Mouse (Mus musculus): ENCODE measurements around the gene Milr1. TPM values are rescaled to one million over a fixed set of nuclear protein-coding genes. Genes with fewer than 3 reads are reported as not detected.
"Not testable (repeated sequence)": the region's sequence is repeated elsewhere in the genome, so short reads cannot be mapped to it uniquely, and the experiment has no call there.

Gene Milr1
- polyA plus RNA-seq, 1 experiment from 2014 or later, result 5.1 TPM

DNA sequence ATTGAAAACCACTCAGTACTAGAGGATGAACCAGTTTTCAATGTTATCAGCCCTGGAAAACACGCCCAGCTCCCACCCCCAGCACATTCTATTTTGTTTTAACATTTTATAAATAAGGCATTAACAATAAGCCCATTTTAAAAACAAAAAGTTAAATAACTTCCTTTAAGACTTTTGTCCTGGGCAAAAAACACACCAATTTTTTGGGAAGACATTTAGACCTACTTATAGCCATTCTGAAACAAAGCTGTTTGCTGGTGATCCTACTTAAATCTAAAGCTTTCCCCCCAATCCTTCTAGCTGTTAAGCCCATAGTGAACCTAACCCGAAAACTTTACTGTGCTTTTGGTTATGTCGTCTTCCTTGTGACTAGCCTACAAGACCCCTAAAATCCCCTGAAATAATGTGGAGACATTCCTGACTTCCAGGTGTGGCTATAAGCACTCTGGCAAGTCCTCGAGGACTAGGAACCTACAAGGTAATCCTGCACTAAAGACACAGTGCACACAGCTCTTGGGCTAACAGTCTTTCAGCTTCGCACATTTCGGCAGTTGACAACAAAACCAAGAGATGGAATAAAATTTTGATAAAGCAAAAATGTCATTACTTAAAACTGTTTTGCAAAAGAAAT, 29.7 kb downstream of the Milr1 start:
- H3K27me3 ChIP-seq (ENCODE audit: insufficient read depth, low read length), result no peaks in the 10 kb centered on the region
- H3K4me1 ChIP-seq (ENCODE audit: insufficient read depth), result peaks cover 22% of the 10 kb centered on the region
- peak overlapping the region; percentile 93; the same call in 1 of the 2 replicates for H3K27ac ChIP-seq (ENCODE audit: low read depth)
- WGBS (ENCODE audit: insufficient replicate concordance), result 81% methylated on average over 6 of the region's 6 CpGs
- H3K4me2 ChIP-seq (ENCODE audit: low read depth, low read length), result peak overlapping the region; percentile 88; the same call in 1 of the 2 replicates
- no peak overlapping the region for H3K9ac ChIP-seq (replicated peaks)
- TF ChIP-seq CTCF (IDR thresholded peaks at IDR 0.05; ENCODE audit: low read depth) (no peak), EP300 (IDR thresholded peaks at IDR 0.05; ENCODE audit: low read depth) (no peak)
- H3K36me3 ChIP-seq (replicated peaks; ENCODE audit: insufficient read depth, low read length), result peaks cover 63% of the 10 kb centered on the region
- ATAC-seq (no peak), DNase-seq (no peak)
- H3K4me3 ChIP-seq (ENCODE audit: low read depth, low read length), result no peak overlapping the region
- no peaks in the 10 kb centered on the region for H3K9me3 ChIP-seq (ENCODE audit: low read length)

DNA sequence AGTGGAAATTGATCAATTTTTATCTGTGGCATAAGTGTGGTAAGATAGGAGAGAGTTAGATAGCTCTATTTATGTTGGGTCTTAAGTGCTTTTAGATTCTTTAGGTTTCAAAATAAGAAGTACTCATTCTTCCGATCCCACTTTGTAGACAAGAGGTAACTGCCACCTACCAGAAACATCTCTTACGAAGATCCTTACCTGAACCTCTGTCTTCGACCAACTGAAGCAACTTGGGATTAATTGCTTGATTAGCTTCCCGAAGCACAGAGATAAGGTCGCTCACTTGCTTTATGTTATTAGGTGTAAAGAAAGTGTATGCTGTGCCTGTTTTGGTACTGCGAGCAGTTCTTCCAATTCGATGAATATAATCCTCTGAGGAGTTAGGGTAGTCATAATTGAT, 31.2 kb downstream of the Milr1 start:
- H3K36me3 ChIP-seq (replicated peaks; ENCODE audit: insufficient read depth, low read length), result peaks cover 68% of the 10 kb centered on the region
- not testable (repeated sequence) for H3K4me2 ChIP-seq (ENCODE audit: low read depth, low read length); H3K27me3 ChIP-seq (ENCODE audit: insufficient read depth, low read length); ATAC-seq; H3K9me3 ChIP-seq (ENCODE audit: low read length); H3K4me3 ChIP-seq (ENCODE audit: low read depth, low read length); DNase-seq; H3K9ac ChIP-seq (replicated peaks); H3K27ac ChIP-seq (ENCODE audit: low read depth)
- peaks cover 27% of the 10 kb centered on the region for H3K4me1 ChIP-seq (ENCODE audit: insufficient read depth)
- WGBS (ENCODE audit: insufficient replicate concordance), result 88% methylated on average over 7 of the region's 7 CpGs

DNA sequence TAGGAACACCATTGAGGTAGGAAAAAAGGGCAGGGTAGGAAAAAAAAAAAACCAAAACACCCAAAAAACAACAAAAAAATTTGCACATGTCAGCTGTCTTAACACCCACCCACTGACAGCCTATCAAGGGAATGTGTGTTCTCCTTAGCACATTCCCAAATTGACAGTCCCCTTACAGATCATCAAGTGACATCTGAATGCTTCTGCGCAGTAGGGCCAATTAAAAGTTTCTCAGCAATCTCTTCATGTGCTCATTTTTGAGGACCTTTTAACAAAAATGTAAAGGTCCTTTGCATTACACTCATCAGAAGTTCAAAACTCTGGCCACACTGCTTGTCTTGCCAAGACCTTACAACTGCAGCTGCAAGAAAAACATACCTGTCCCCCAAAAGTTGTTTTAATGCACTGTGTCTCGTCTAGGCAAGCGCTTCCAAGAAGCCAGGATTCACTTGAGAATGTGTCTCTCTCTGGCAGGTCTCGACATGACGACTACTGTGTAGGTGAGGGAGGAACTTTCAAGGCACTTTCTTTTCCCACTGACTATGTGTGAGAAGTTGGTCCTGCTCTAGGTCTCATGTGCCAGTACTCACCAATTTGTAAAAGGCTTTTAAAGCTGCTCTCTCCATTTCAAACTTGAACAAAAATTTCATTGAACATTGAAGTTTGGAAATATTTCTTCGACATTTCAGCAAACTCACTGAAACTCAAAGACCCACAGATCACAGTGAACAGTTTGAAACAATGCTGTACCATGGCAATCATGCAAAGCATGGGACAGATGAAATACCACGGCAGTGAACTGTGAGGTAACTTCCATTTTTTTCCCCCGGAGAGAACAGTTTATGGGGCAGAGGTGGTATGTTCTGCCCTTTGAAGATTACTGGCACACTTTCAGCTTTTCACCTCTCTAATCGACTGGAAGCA, 32.1 kb downstream of the Milr1 start:
- peaks cover 22% of the 10 kb centered on the region for H3K4me1 ChIP-seq (ENCODE audit: insufficient read depth)
- ATAC-seq, result no peak

DNA sequence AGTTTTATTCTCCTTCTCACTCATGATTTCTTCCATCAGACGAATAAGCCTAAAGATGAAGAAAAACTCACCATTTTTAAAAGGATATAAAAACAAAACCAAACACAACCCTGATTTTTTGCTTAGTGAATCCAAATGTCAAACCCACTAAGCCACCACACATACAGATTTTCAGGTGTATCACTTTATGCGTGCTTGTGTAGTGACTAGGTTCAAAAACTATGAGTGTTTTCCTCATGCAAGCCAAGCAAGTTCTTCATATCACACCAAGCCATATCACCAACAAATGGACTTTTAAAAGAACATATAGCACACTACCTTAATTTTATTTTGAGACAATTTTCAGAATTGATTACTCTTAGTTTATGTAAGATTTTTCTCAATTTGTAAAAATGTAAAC, 33.5 kb downstream of the Milr1 start:
- peaks cover 22% of the 10 kb centered on the region for H3K4me1 ChIP-seq (ENCODE audit: insufficient read depth)
- no peak overlapping the region for H3K27ac ChIP-seq (ENCODE audit: low read depth)
- no peak overlapping the region for H3K4me2 ChIP-seq (ENCODE audit: low read depth, low read length)
- 83% methylated on average over 2 of the region's 2 CpGs for WGBS (ENCODE audit: insufficient replicate concordance)
- TF ChIP-seq EP300 (IDR thresholded peaks at IDR 0.05; ENCODE audit: low read depth) (no peak), CTCF (IDR thresholded peaks at IDR 0.05; ENCODE audit: low read depth) (no peak)
- H3K27me3 ChIP-seq (ENCODE audit: insufficient read depth, low read length), result no peaks in the 10 kb centered on the region
- peaks cover 68% of the 10 kb centered on the region for H3K36me3 ChIP-seq (replicated peaks; ENCODE audit: insufficient read depth, low read length)
- DNase-seq (no peak), ATAC-seq (no peak)
- no peak overlapping the region for H3K4me3 ChIP-seq (ENCODE audit: low read depth, low read length)
- H3K9me3 ChIP-seq (ENCODE audit: low read length), result no peaks in the 10 kb centered on the region
- no peak overlapping the region for H3K9ac ChIP-seq (replicated peaks)

More for the DNA sequence above, 32.1 kb downstream of the Milr1 start:
- peaks cover 68% of the 10 kb centered on the region for H3K36me3 ChIP-seq (replicated peaks; ENCODE audit: insufficient read depth, low read length)
- H3K9ac ChIP-seq (replicated peaks), result no peak overlapping the region
- no peaks in the 10 kb centered on the region for H3K27me3 ChIP-seq (ENCODE audit: insufficient read depth, low read length)
- no peak overlapping the region for H3K4me3 ChIP-seq (ENCODE audit: low read depth, low read length)
- TF ChIP-seq EP300 (IDR thresholded peaks at IDR 0.05; ENCODE audit: low read depth) (no peak), CTCF (IDR thresholded peaks at IDR 0.05; ENCODE audit: low read depth) (no peak)
- WGBS (ENCODE audit: insufficient replicate concordance), result 85% methylated on average over 9 of the region's 9 CpGs
- H3K27ac ChIP-seq (ENCODE audit: low read depth), result 0 out of 2 replicates have a peak overlapping the region, but pooled peaks have one; percentile 7
- no peak for DNase-seq
- H3K9me3 ChIP-seq (ENCODE audit: low read length), result no peaks in the 10 kb centered on the region
- H3K4me2 ChIP-seq (ENCODE audit: low read depth, low read length), result no peak overlapping the region

DNA sequence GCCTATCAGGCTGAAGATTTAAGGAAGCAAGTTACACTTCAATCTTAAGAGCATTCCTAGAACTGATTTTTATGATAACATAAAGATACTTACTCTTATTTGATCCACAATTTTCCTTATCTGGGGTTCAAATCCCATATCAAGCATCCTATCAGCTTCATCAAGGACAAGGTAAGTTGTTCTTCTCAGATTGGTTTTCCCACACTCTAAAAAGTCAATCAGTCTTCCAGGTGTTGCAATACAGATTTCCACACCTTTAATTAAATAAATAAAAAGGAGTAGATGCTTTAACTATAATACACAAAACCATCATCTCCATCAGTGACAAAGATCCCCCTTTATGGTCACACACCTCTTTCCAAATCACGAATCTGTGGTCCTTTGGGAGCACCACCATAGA, 34.0 kb downstream of the Milr1 start:
- WGBS (ENCODE audit: insufficient replicate concordance), result 74% methylated on average over 1 of the region's 1 CpGs
- Histone ChIP-seq H3K27me3 (ENCODE audit: insufficient read depth, low read length) (no peaks in the 10 kb centered on the region), H3K36me3 (replicated peaks; ENCODE audit: insufficient read depth, low read length) (peaks cover 66% of the 10 kb centered on the region), H3K27ac (ENCODE audit: low read depth) (no peak overlapping the region), H3K4me3 (ENCODE audit: low read depth, low read length) (no peak overlapping the region), H3K9ac (replicated peaks) (no peak overlapping the region), H3K4me2 (ENCODE audit: low read depth, low read length) (no peak overlapping the region), H3K4me1 (ENCODE audit: insufficient read depth) (peaks cover 19% of the 10 kb centered on the region), H3K9me3 (ENCODE audit: low read length) (no peaks in the 10 kb centered on the region)
- TF ChIP-seq EP300 (IDR thresholded peaks at IDR 0.05; ENCODE audit: low read depth) (no peak), CTCF (IDR thresholded peaks at IDR 0.05; ENCODE audit: low read depth) (no peak)
- DNase-seq (no peak), ATAC-seq (no peak)
